Comparison of ENCODE assay signal across 24 mouse cellular contexts in genomic region chr19:48001774-48002173, GRCm38 (mm10).
A peak's percentile ranks its signal among the peaks of the same experiment; 100 is the strongest.
DNase-seq lines count a peak whose midpoint lies in the region; ATAC-seq and TF ChIP-seq lines count a peak whose summit lies in the region.
"Had no signal": no experiment of that assay in that cellular context is flagged by ENCODE, and none has a peak within 500 bp of the region (broad histone marks: within the 10 kb centered on the region; RNA-seq: fewer than 3 reads in every experiment).

No protein-coding gene starts in this region.

- H3K9ac ChIP-seq in limb, embryonic 11.5 days (ENCODE audit: low read length): no peak overlapping the region
- no peak overlapping the region for H3K9ac ChIP-seq in lung, postnatal 0 days (replicated peaks; ENCODE audit: low read depth)
- H3K9ac ChIP-seq in limb, embryonic 13.5 days: no peak overlapping the region
- no peak overlapping the region for H3K9ac ChIP-seq in stomach, postnatal 0 days (ENCODE audit: low read length)
- H3K9ac ChIP-seq: embryonic facial prominence, embryonic 15.5 days; hindbrain, embryonic 12.5 days had no signal

- no peak overlapping the region for H3K4me2 ChIP-seq in limb, embryonic 11.5 days (ENCODE audit: low read depth, severe bottlenecking)
- H3K4me2 ChIP-seq in lung, postnatal 0 days (replicated peaks; ENCODE audit: low read depth, low read length): no peak overlapping the region
- peak overlapping the region; percentile 33 for H3K4me2 ChIP-seq in limb, embryonic 13.5 days (replicated peaks)
- H3K4me2 ChIP-seq in stomach, postnatal 0 days (replicated peaks; ENCODE audit: low read depth): no peak overlapping the region
- H3K4me2 ChIP-seq: embryonic facial prominence, embryonic 15.5 days; hindbrain, embryonic 12.5 days had no signal

- no peaks in the 10 kb centered on the region for H3K36me3 ChIP-seq in limb, embryonic 11.5 days (ENCODE audit: control insufficient read depth, insufficient read depth, low read length)
- H3K36me3 ChIP-seq in limb, embryonic 10.5 days: no peaks in the 10 kb centered on the region
- no peaks in the 10 kb centered on the region for H3K36me3 ChIP-seq in lung, postnatal 0 days (ENCODE audit: insufficient read depth, low read length)
- no peaks in the 10 kb centered on the region for H3K36me3 ChIP-seq in limb, embryonic 13.5 days
- H3K36me3 ChIP-seq in stomach, postnatal 0 days (ENCODE audit: control insufficient read depth, insufficient read depth, low read length): no peaks in the 10 kb centered on the region
- H3K36me3 ChIP-seq: embryonic facial prominence, embryonic 15.5 days; forebrain, embryonic 10.5 days; G1E; heart, embryonic 10.5 days; hindbrain, embryonic 12.5 days had no signal

- no peak for DNase-seq in limb, embryonic 11.5 days (ENCODE audit: low spot score)
- DNase-seq in limb, embryonic 10.5 days (ENCODE audit: low spot score): no peak
- DNase-seq in lung, postnatal 0 days (ENCODE audit: low spot score): peak; percentile 41
- no peak for DNase-seq in lung, adult 2 months
- peak; percentile 7 for DNase-seq in lung, postnatal 10 days
- DNase-seq in stomach, postnatal 0 days (ENCODE audit: low spot score): no peak
- no peak for DNase-seq in right cerebral cortex, postnatal 14 days
- DNase-seq: adrenal gland, postnatal 10 days; cerebellum, adult 11 months; cerebellum, adult 8-10 months; cerebellum, postnatal 14 days; embryo, embryonic 11 days; gastrocnemius, adult 2 months; gastrocnemius, postnatal 25 days; heart, postnatal 4 days had no signal

- TF ChIP-seq EP300 in lung, postnatal 0 days (IDR thresholded peaks at IDR 0.05): no peak
- no peak for TF ChIP-seq EP300 in stomach, postnatal 0 days (optimal IDR thresholded peaks at IDR 0.05)

- H3K4me3 ChIP-seq in limb, embryonic 11.5 days (ENCODE audit: low read depth, low read length): no peak overlapping the region
- no peak overlapping the region for H3K4me3 ChIP-seq in limb, embryonic 10.5 days
- no peak overlapping the region for H3K4me3 ChIP-seq in lung, postnatal 0 days (ENCODE audit: low read depth, low read length)
- no peak overlapping the region for H3K4me3 ChIP-seq in lung, adult 2 months (replicated peaks; ENCODE audit: extremely low read depth, low read depth, low read length)
- no peak overlapping the region for H3K4me3 ChIP-seq in limb, embryonic 13.5 days
- H3K4me3 ChIP-seq in stomach, postnatal 0 days (ENCODE audit: low read depth, low read length): no peak overlapping the region
- H3K4me3 ChIP-seq: embryonic facial prominence, embryonic 15.5 days; erythroblast, embryonic 14.5 days; forebrain, embryonic 10.5 days; gastrocnemius, adult 2 months; heart, embryonic 10.5 days; hindbrain, embryonic 12.5 days had no signal

- TF ChIP-seq POLR2A in lung, adult 2 months (IDR thresholded peaks at IDR 0.05; ENCODE audit: borderline replicate concordance, extremely low read depth, low read depth, low read length): no peak

- H3K27ac ChIP-seq in limb, embryonic 11.5 days (replicated peaks; ENCODE audit: low read depth, low read length): peak overlapping the region; percentile 42; the same call in 1 of the 2 replicates
- no peak overlapping the region for H3K27ac ChIP-seq in limb, embryonic 10.5 days
- no peak overlapping the region for H3K27ac ChIP-seq in lung, postnatal 0 days (ENCODE audit: low read length)
- H3K27ac ChIP-seq in limb, embryonic 13.5 days: peak overlapping the region; percentile 71; the same call in 1 of the 2 replicates
- no peak overlapping the region for H3K27ac ChIP-seq in stomach, postnatal 0 days (replicated peaks)
- H3K27ac ChIP-seq: embryonic facial prominence, embryonic 15.5 days; forebrain, embryonic 10.5 days; gastrocnemius, adult 2 months; heart, embryonic 10.5 days; hindbrain, embryonic 12.5 days had no signal

- no peaks in the 10 kb centered on the region for H3K9me3 ChIP-seq in limb, embryonic 11.5 days (ENCODE audit: control insufficient read depth, low read length)
- no peaks in the 10 kb centered on the region for H3K9me3 ChIP-seq in limb, embryonic 10.5 days (replicated peaks)
- no peaks in the 10 kb centered on the region for H3K9me3 ChIP-seq in lung, postnatal 0 days (ENCODE audit: low read length)
- H3K9me3 ChIP-seq in limb, embryonic 13.5 days: 0 out of 2 replicates have a peak, but pooled peaks cover under 1% of the 10 kb centered on the region
- no peaks in the 10 kb centered on the region for H3K9me3 ChIP-seq in stomach, postnatal 0 days (ENCODE audit: control insufficient read depth, low read length)
- H3K9me3 ChIP-seq: embryonic facial prominence, embryonic 15.5 days; forebrain, embryonic 10.5 days; heart, embryonic 10.5 days; hindbrain, embryonic 12.5 days had no signal

- no peak for TF ChIP-seq CTCF in lung, postnatal 0 days (IDR thresholded peaks at IDR 0.05)
- TF ChIP-seq CTCF in lung, adult 2 months (IDR thresholded peaks at IDR 0.05; ENCODE audit: insufficient read depth, low read length): no peak
- TF ChIP-seq CTCF in stomach, postnatal 0 days (IDR thresholded peaks at IDR 0.05; ENCODE audit: low read depth): no peak

- no peaks in the 10 kb centered on the region for H3K27me3 ChIP-seq in limb, embryonic 11.5 days (ENCODE audit: control insufficient read depth, insufficient read depth, low read length)
- H3K27me3 ChIP-seq in limb, embryonic 10.5 days (ENCODE audit: low read depth, poor library complexity, severe bottlenecking): no peaks in the 10 kb centered on the region
- H3K27me3 ChIP-seq in lung, postnatal 0 days (replicated peaks; ENCODE audit: insufficient read depth, low read length): no peaks in the 10 kb centered on the region
- H3K27me3 ChIP-seq in limb, embryonic 13.5 days: no peaks in the 10 kb centered on the region
- H3K27me3 ChIP-seq in stomach, postnatal 0 days (ENCODE audit: control insufficient read depth, insufficient read depth, low read length): no peaks in the 10 kb centered on the region
- H3K27me3 ChIP-seq: embryonic facial prominence, embryonic 15.5 days; hindbrain, embryonic 12.5 days had no signal

- 86% methylated on average over 11 of the region's 11 CpGs for WGBS in limb, embryonic 11.5 days
- WGBS in limb, embryonic 10.5 days: 93% methylated on average over 11 of the region's 11 CpGs
- 38% methylated on average over 11 of the region's 11 CpGs for WGBS in lung, postnatal 0 days
- 54% methylated on average over 11 of the region's 11 CpGs for WGBS in lung, adult 2 months
- whole genome bisulfite sequencing in limb, embryonic 13.5 days: 75% methylated on average over 11 of the region's 11 CpGs
- WGBS in stomach, postnatal 0 days: 65% methylated on average over 11 of the region's 11 CpGs

- no peaks in the 10 kb centered on the region; the same call in 1 of the 2 replicates for H3K4me1 ChIP-seq in limb, embryonic 11.5 days (ENCODE audit: control insufficient read depth, insufficient read depth, low read length)
- peaks cover 20% of the 10 kb centered on the region for H3K4me1 ChIP-seq in limb, embryonic 10.5 days
- no peaks in the 10 kb centered on the region for H3K4me1 ChIP-seq in lung, postnatal 0 days (ENCODE audit: insufficient read depth, low read depth, low read length)
- H3K4me1 ChIP-seq in lung, adult 2 months (ENCODE audit: control insufficient read depth, insufficient read depth, low read length): no peaks in the 10 kb centered on the region
- peaks cover 47% of the 10 kb centered on the region for H3K4me1 ChIP-seq in limb, embryonic 13.5 days
- H3K4me1 ChIP-seq in stomach, postnatal 0 days (replicated peaks; ENCODE audit: control insufficient read depth, insufficient read depth): no peaks in the 10 kb centered on the region
- H3K4me1 ChIP-seq: heart, embryonic 10.5 days; hindbrain, embryonic 12.5 days had no signal

- no peak for ATAC-seq in limb, embryonic 11.5 days (ENCODE audit: insufficient number of reproducible peaks, low FRiP score, low TSS enrichment, low read depth)
- peak; percentile 50 for ATAC-seq in lung, postnatal 0 days
- ATAC-seq in limb, embryonic 13.5 days (ENCODE audit: low FRiP score, low read depth): no peak
- ATAC-seq in stomach, postnatal 0 days (ENCODE audit: low FRiP score, low TSS enrichment): no peak
- ATAC-seq: CD4-positive, CD25-positive, alpha-beta regulatory T cell, adult 4 months; forebrain, embryonic 14.5 days had no signal

Comparison
In these comparisons a context has a peak if more than half of its experiments do, and no peak if none do; other contexts are left out.
1. DNase-seq: peak in lung, postnatal 0 days (single experiment) and lung, postnatal 10 days (single experiment); none in limb, embryonic 11.5 days (single experiment), limb, embryonic 10.5 days (single experiment), lung, adult 2 months (single experiment), stomach, postnatal 0 days (single experiment) and right cerebral cortex, postnatal 14 days (single experiment).
2. H3K27ac ChIP-seq: peak in limb, embryonic 11.5 days (single experiment) and limb, embryonic 13.5 days (single experiment); none in limb, embryonic 10.5 days (single experiment), lung, postnatal 0 days (single experiment) and stomach, postnatal 0 days (single experiment).